Mouse (Mus musculus) ES-E14 (cell line): ENCODE results near the gene Gzme.

Experiments used
- CHD2 ChIP-seq: IDR thresholded peaks from 2 replicates; pipeline ENCODE4 v1.6.1; 2014; ENCODE audit warnings: mild to moderate bottlenecking, low read depth, low read length, inconsistent platforms
- HCFC1 ChIP-seq: IDR thresholded peaks from 2 replicates; pipeline ENCODE4 v1.6.1; 2012; ENCODE audit warnings: low read length, inconsistent platforms, borderline replicate concordance; ENCODE audit not compliant: insufficient read depth
- MAFK ChIP-seq: IDR thresholded peaks from 2 replicates; pipeline ENCODE4 v1.6.1; 2014; ENCODE audit warnings: mild to moderate bottlenecking, low read depth, low read length, inconsistent platforms; ENCODE audit not compliant: insufficient read depth
- ZC3H11A ChIP-seq: IDR thresholded peaks from 2 replicates; pipeline ENCODE4 v1.6.1; 2012; ENCODE audit warnings: low read depth, mild to moderate bottlenecking, inconsistent platforms, low read length, borderline replicate concordance

GRCm38 (mm10) chr14:56093353-56093752, 27.1 kb downstream of the Gzme start:
- TF ChIP-seq ZC3H11A (no peak), HCFC1 (no peak), CHD2 (no peak), MAFK (no peak)
